Mouse (Mus musculus) embryonic facial prominence, embryonic 11.5 days (tissue): Measurements from ENCODE around the gene Lhpp. TPM values are rescaled to one million over a fixed set of nuclear protein-coding genes. Genes with fewer than 3 reads are reported as not detected.

Experiments
- ATAC-seq: fragments of 200-750 bp; cut with Nextera tagmentation; replicated peaks from 2 replicates; pipeline ENCODE4 v1.8.0; 2017; ENCODE audit warnings: low read depth; ENCODE audit not compliant: insufficient number of reproducible peaks, low FRiP score, low TSS enrichment
- DNase-seq: peaks from one replicate; pipeline ENCODE4 v3.0.0-alpha.2; 2015; ENCODE audit warnings: low spot score
- H3K27ac ChIP-seq: fragments of 300-500 bp; sonication (generic); replicated peaks from 2 replicates; pipeline ENCODE4 v1.5.1; 2014; ENCODE audit warnings: mild to moderate bottlenecking, low read depth, low read length, control low read depth
- H3K27me3 ChIP-seq: fragments of 300-500 bp; sonication (generic); 2 replicates; pipeline ENCODE4 v1.6.1; 2014; ENCODE audit warnings: mild to moderate bottlenecking, low read length, moderate library complexity, mixed read lengths; ENCODE audit not compliant: control insufficient read depth, insufficient read depth
- H3K36me3 ChIP-seq: fragments of 300-500 bp; sonication (generic); replicated peaks from 2 replicates; pipeline ENCODE4 v1.6.1; 2014; ENCODE audit warnings: low read depth, mild to moderate bottlenecking, low read length, moderate library complexity, mixed read lengths; ENCODE audit not compliant: control insufficient read depth, insufficient read depth
- H3K4me1 ChIP-seq: fragments of 300-500 bp; sonication (generic); 2 replicates; pipeline ENCODE4 v1.6.1; 2014; ENCODE audit warnings: low read length, mixed read lengths; ENCODE audit not compliant: control insufficient read depth, insufficient read depth
- H3K4me2 ChIP-seq: fragments of 300-500 bp; sonication (generic); 2 replicates; pipeline ENCODE4 v1.6.1; 2014; ENCODE audit warnings: low read depth, mild to moderate bottlenecking, control low read depth, low read length, moderate library complexity
- H3K4me3 ChIP-seq: fragments of 300-500 bp; sonication (generic); 2 replicates; pipeline ENCODE4 v1.5.1; 2014; ENCODE audit warnings: low read depth, low read length, control low read depth
- H3K9ac ChIP-seq: fragments of 300-500 bp; sonication (generic); replicated peaks from 2 replicates; pipeline ENCODE4 v1.6.1; 2014; ENCODE audit warnings: mild to moderate bottlenecking, control low read depth, low read length
- H3K9me3 ChIP-seq: fragments of 300-500 bp; sonication (generic); replicated peaks from 2 replicates; pipeline ENCODE4 v1.6.1; 2016; ENCODE audit warnings: mild to moderate bottlenecking, low read length, inconsistent platforms, mixed read lengths; ENCODE audit not compliant: control insufficient read depth
- WGBS: fragments of 180-500 bp; shearing (Covaris S2); extraction: QIAGEN DNeasy Blood & Tissue Kit; methylation state at CpG from one replicate; pipeline ENCODE4 v1.1.7; 2014; 5-methylcytosine and 5-hydroxymethylcytosine counted together
- polyA plus RNA-seq: library from polyadenylated mRNA; unstranded; fragments of >200 nt; fragmentation: Nextera tagmentation; extraction: Ambion mirVana; gene quantifications from 2 replicates; pipeline ENCODE4 v1.2.1, GENCODE M21; 2014

The Lhpp gene
- polyA plus RNA-seq, 1 experiment from 2014 or later: 15.5 TPM

- ATAC-seq (no peak), DNase-seq (no peak)
- Histone ChIP-seq H3K27me3 (no peaks in the 10 kb centered on the region), H3K9ac (no peak overlapping the region), H3K4me3 (no peak overlapping the region), H3K9me3 (no peaks in the 10 kb centered on the region), H3K36me3 (no peaks in the 10 kb centered on the region; the same call in 1 of the 2 replicates), H3K27ac (no peak overlapping the region), H3K4me2 (no peak overlapping the region), H3K4me1 (no peaks in the 10 kb centered on the region)
- 93% methylated on average over 3 of the region's 3 CpGs for WGBS
These were observed 91.0 kb downstream of the Lhpp start for GRCm38 (mm10) chr7:132701412-132701811.

- 85% methylated on average over 3 of the region's 3 CpGs for WGBS
- no peaks in the 10 kb centered on the region for H3K9me3 ChIP-seq
- no peak overlapping the region for H3K27ac ChIP-seq
- no peak overlapping the region for H3K4me3 ChIP-seq
- ATAC-seq: no peak
- no peaks in the 10 kb centered on the region for H3K27me3 ChIP-seq
- no peak for DNase-seq
- H3K4me1 ChIP-seq: no peaks in the 10 kb centered on the region
- no peak overlapping the region for H3K9ac ChIP-seq
- H3K36me3 ChIP-seq: no peaks in the 10 kb centered on the region; the same call in 1 of the 2 replicates
- H3K4me2 ChIP-seq: no peak overlapping the region
These were observed 91.6 kb downstream of the Lhpp start for GRCm38 (mm10) chr7:132702024-132702423.

GRCm38 (mm10) chr7:132702492-132703070 is 92.1 kb downstream of the Lhpp start:
- Histone ChIP-seq H3K4me3 (no peak overlapping the region), H3K27ac (no peak overlapping the region), H3K27me3 (no peaks in the 10 kb centered on the region), H3K4me1 (no peaks in the 10 kb centered on the region), H3K9ac (no peak overlapping the region), H3K36me3 (no peaks in the 10 kb centered on the region; the same call in 1 of the 2 replicates), H3K9me3 (no peaks in the 10 kb centered on the region), H3K4me2 (no peak overlapping the region)
- ATAC-seq: no peak
- WGBS: 80% methylated on average over 5 of the region's 5 CpGs
- no peak for DNase-seq

- WGBS: 86% methylated on average over 9 of the region's 9 CpGs
- H3K36me3 ChIP-seq: no peaks in the 10 kb centered on the region; the same call in 1 of the 2 replicates
- no peak for ATAC-seq
- no peak for DNase-seq
- H3K9ac ChIP-seq: no peak overlapping the region
- no peaks in the 10 kb centered on the region for H3K4me1 ChIP-seq
- H3K4me2 ChIP-seq: no peak overlapping the region
- H3K27ac ChIP-seq: no peak overlapping the region
- H3K9me3 ChIP-seq: no peaks in the 10 kb centered on the region
- no peak overlapping the region for H3K4me3 ChIP-seq
- no peaks in the 10 kb centered on the region for H3K27me3 ChIP-seq
These were observed 93.3 kb downstream of the Lhpp start for GRCm38 (mm10) chr7:132703515-132704309.

- no peak overlapping the region for H3K27ac ChIP-seq
- WGBS: 85% methylated on average over 8 of the region's 8 CpGs
These were observed 94.0 kb downstream of the Lhpp start for GRCm38 (mm10) chr7:132704310-132704875.

GRCm38 (mm10) chr7:132705130-132705529 is 94.7 kb downstream of the Lhpp start:
- H3K9me3 ChIP-seq: no peaks in the 10 kb centered on the region
- no peak overlapping the region for H3K4me3 ChIP-seq
- 86% methylated on average over 7 of the region's 7 CpGs for WGBS
- H3K27me3 ChIP-seq: no peaks in the 10 kb centered on the region
- no peak overlapping the region for H3K9ac ChIP-seq
- H3K36me3 ChIP-seq: no peaks in the 10 kb centered on the region; the same call in 1 of the 2 replicates
- ATAC-seq (no peak), DNase-seq (no peak)
- no peaks in the 10 kb centered on the region for H3K4me1 ChIP-seq
- H3K27ac ChIP-seq: no peak overlapping the region
- no peak overlapping the region for H3K4me2 ChIP-seq

More at GRCm38 (mm10) chr7:132704310-132704875, 94.0 kb downstream of the Lhpp start:
- no peak overlapping the region for H3K4me2 ChIP-seq
- no peaks in the 10 kb centered on the region; the same call in 1 of the 2 replicates for H3K36me3 ChIP-seq
- DNase-seq (no peak), ATAC-seq (no peak)
- no peaks in the 10 kb centered on the region for H3K27me3 ChIP-seq
- no peak overlapping the region for H3K4me3 ChIP-seq
- H3K4me1 ChIP-seq: no peaks in the 10 kb centered on the region
- H3K9ac ChIP-seq: no peak overlapping the region
- no peaks in the 10 kb centered on the region for H3K9me3 ChIP-seq

GRCm38 (mm10) chr7:132711579-132711978 is 101.1 kb downstream of the Lhpp start:
- 81% methylated on average over 9 of the region's 9 CpGs for WGBS
- Histone ChIP-seq H3K4me1 (peaks cover 6% of the 10 kb centered on the region), H3K36me3 (no peaks in the 10 kb centered on the region), H3K9me3 (no peaks in the 10 kb centered on the region), H3K4me3 (no peak overlapping the region), H3K9ac (no peak overlapping the region), H3K27me3 (no peaks in the 10 kb centered on the region), H3K27ac (no peak overlapping the region), H3K4me2 (no peak overlapping the region)
- ATAC-seq (no peak), DNase-seq (no peak)
